Mouse (Mus musculus) midbrain, embryonic 16.5 days (tissue): Measurements from ENCODE around the gene Ldlrap1. TPM values are rescaled to one million over a fixed set of nuclear protein-coding genes. Genes with fewer than 3 reads are reported as not detected.

ENCODE experiments used
- ATAC-seq: fragments of 200-750 bp; cut with Nextera tagmentation; 2 replicates; pipeline ENCODE4 v1.8.0; 2017; ENCODE audit warnings: moderate TSS enrichment
- H3K27ac ChIP-seq: fragments of 300-500 bp; sonication (generic); 2 replicates; pipeline ENCODE4 v1.5.1; 2014; ENCODE audit warnings: mild to moderate bottlenecking, low read length, mixed read lengths
- H3K27me3 ChIP-seq: fragments of 300-500 bp; sonication (generic); 2 replicates; pipeline ENCODE4 v1.6.1; 2014; ENCODE audit warnings: low read depth, low read length, mixed read lengths; ENCODE audit not compliant: control insufficient read depth, insufficient read depth
- H3K36me3 ChIP-seq: fragments of 300-500 bp; sonication (generic); 2 replicates; pipeline ENCODE4 v1.6.1; 2014; ENCODE audit warnings: mild to moderate bottlenecking, low read length, moderate library complexity, mixed read lengths; ENCODE audit not compliant: control insufficient read depth, insufficient read depth
- H3K4me1 ChIP-seq: fragments of 300-500 bp; sonication (generic); 2 replicates; pipeline ENCODE4 v1.6.1; 2014; ENCODE audit warnings: mild to moderate bottlenecking, low read length, mixed read lengths; ENCODE audit not compliant: control insufficient read depth, insufficient read depth
- H3K4me2 ChIP-seq: fragments of 300-500 bp; sonication (generic); 2 replicates; pipeline ENCODE4 v1.6.1; 2014; ENCODE audit warnings: mild to moderate bottlenecking, low read length, mixed read lengths
- H3K4me3 ChIP-seq: fragments of 300-500 bp; sonication (generic); 2 replicates; pipeline ENCODE4 v1.5.1; 2014; ENCODE audit warnings: low read depth, mild to moderate bottlenecking, low read length, moderate library complexity, mixed read lengths
- H3K9ac ChIP-seq: fragments of 300-500 bp; sonication (generic); 2 replicates; pipeline ENCODE4 v1.6.1; 2014; ENCODE audit warnings: low read depth, low read length, mixed read lengths
- H3K9me3 ChIP-seq: fragments of 300-500 bp; sonication (generic); replicated peaks from 2 replicates; pipeline ENCODE4 v1.6.1; 2014; ENCODE audit warnings: mild to moderate bottlenecking, low read length, mixed read lengths; ENCODE audit not compliant: control insufficient read depth, poor library complexity, severe bottlenecking
- WGBS: fragments of 180-500 bp; shearing (Covaris S2); extraction: QIAGEN DNeasy Blood & Tissue Kit; methylation state at CpG from one replicate; pipeline ENCODE4 v1.1.7; 2014; 5-methylcytosine and 5-hydroxymethylcytosine counted together
- polyA plus RNA-seq: library from polyadenylated mRNA; unstranded; fragments of >200 nt; fragmentation: Nextera tagmentation; extraction: Ambion mirVana; gene quantifications from 2 replicates; pipeline ENCODE4 v1.2.1, GENCODE M21; 2015

Ldlrap1 gene
- polyA plus RNA-seq = 2.1 and 2.4 TPM in 2 replicates

GRCm38 (mm10) chr4:134767426-134768225, at the start of gene Ldlrap1:
Gene Ldlrap1, minus strand, starts transcription at chr4:134768024.
- Histone ChIP-seq H3K9ac (peak within 1 kb of the TSS; percentile 63), H3K9me3 (no peaks in the 10 kb centered on the region), H3K27me3 (peaks cover 37% of the 10 kb centered on the region), H3K36me3 (no peaks in the 10 kb centered on the region), H3K4me1 (peaks cover 10% of the 10 kb centered on the region), H3K27ac (no peak within 1 kb of the TSS), H3K4me2 (peak within 1 kb of the TSS; percentile 96), H3K4me3 (peak within 1 kb of the TSS; percentile 47)
- peak; percentile 60; the same call in 1 of the 2 replicates for ATAC-seq
- 1% methylated on average over 63 of the region's 80 CpGs for WGBS

- Histone ChIP-seq H3K27me3 (no peaks in the 10 kb centered on the region), H3K4me1 (no peaks in the 10 kb centered on the region), H3K36me3 (peaks cover 28% of the 10 kb centered on the region), H3K4me3 (no peak overlapping the region), H3K27ac (no peak overlapping the region), H3K9ac (no peak overlapping the region), H3K9me3 (no peaks in the 10 kb centered on the region), H3K4me2 (no peak overlapping the region)
- ATAC-seq = no peak
- 90% methylated on average over 4 of the region's 4 CpGs for WGBS
Measured at GRCm38 (mm10) chr4:134814229-134814571, 46.4 kb upstream of the Ldlrap1 start.

DNA sequence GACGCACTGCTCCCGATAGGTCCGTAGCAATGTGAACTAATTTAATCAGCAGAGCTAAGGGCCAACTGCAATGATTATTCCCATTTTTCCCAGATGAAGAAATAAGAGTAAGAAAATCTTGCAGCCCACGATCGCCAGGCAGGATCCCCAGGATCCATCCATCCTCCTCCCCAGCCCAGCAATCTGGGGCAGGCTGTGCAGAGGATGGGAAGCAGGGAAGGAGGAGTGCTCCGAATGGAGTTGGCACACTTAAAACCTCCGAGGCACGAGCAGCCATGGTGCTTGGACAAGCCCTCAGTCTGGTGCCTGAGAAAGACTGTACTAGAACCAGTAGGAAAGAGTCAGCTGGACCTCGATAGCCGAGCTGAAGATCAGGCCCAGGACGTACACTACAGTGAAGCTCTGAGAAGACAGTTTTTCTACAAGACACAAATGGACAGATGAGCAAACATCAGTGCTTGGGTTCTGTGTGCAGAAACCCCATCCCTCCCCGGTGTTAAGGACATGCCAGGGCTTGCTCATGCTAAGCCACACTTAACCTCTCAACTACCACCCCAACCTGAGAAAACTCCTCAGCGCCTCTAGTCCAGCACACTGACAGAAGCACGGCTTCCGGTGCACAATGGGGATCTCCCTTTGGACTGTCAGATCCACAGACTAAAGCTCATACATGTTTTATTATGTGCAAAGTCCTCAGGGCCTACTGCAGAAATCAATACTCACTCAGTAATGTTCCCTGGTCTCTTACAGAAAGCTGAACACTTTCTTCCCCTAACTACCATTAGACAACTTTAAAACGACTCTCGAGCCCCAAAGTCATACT, 45.8 kb upstream of the Ldlrap1 start:
- Histone ChIP-seq H3K4me1 (no peaks in the 10 kb centered on the region), H3K4me2 (no peak overlapping the region), H3K36me3 (peaks cover 32% of the 10 kb centered on the region), H3K9ac (no peak overlapping the region), H3K27me3 (no peaks in the 10 kb centered on the region), H3K9me3 (no peaks in the 10 kb centered on the region), H3K27ac (no peak overlapping the region), H3K4me3 (no peak overlapping the region)
- WGBS = 87% methylated on average over 17 of the region's 17 CpGs
- no peak for ATAC-seq

GRCm38 (mm10) chr4:134804765-134805164, 36.9 kb upstream of the Ldlrap1 start:
- 77% methylated on average over 5 of the region's 5 CpGs for WGBS
- no peak overlapping the region for H3K27ac ChIP-seq
- no peak overlapping the region for H3K4me3 ChIP-seq
- H3K27me3 ChIP-seq = no peaks in the 10 kb centered on the region
- H3K9ac ChIP-seq = no peak overlapping the region
- no peak for ATAC-seq
- H3K4me2 ChIP-seq = no peak overlapping the region
- no peaks in the 10 kb centered on the region for H3K4me1 ChIP-seq
- no peaks in the 10 kb centered on the region for H3K9me3 ChIP-seq
- peaks cover 45% of the 10 kb centered on the region for H3K36me3 ChIP-seq

DNA sequence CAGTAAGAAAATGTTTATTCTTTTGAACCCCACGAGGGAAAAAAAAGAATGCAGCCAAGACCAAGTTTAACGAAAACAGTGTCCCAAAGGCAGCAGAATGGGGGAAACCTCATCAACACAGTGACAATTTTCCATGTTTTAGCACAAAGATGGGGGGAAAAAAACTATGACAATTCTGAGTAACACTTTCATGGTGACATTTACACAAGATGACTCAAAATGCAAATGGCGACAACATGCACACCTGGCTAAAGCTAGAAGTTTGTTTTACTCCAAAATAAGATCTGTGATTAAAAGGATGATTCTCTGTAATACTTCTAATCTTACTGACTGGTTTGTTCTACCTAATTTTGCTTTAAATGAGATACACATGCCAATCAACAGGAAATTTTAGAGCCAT, 34.9 kb upstream of the Ldlrap1 start:
- ATAC-seq = no peak
- H3K9me3 ChIP-seq = no peaks in the 10 kb centered on the region
- WGBS = 89% methylated on average over 3 of the region's 3 CpGs
- H3K9ac ChIP-seq = no peak overlapping the region
- H3K4me2 ChIP-seq = no peak overlapping the region
- peaks cover 36% of the 10 kb centered on the region for H3K36me3 ChIP-seq
- H3K27ac ChIP-seq = no peak overlapping the region
- H3K4me3 ChIP-seq = no peak overlapping the region
- H3K27me3 ChIP-seq = no peaks in the 10 kb centered on the region
- H3K4me1 ChIP-seq = no peaks in the 10 kb centered on the region

DNA sequence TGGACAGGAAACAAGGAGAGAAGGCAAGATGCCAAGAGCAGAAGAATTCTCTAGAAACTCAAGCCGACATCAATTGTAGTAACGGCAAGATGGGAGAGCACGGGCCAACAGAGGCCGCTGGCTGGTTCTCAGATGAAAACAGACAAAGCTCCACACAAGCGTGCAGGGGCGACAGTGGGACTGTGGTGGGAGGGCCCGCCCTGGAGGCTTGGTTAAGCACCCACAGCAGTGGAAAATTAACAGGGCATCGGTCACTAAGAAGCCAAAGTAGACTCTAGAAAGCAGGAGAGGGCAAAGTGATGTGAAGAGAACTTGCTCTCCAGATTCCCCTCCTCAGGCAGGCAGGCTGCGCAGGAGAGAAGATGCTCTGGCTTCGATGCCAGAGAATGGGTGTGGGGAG, 34.3 kb upstream of the Ldlrap1 start:
- Histone ChIP-seq H3K27me3 (no peaks in the 10 kb centered on the region), H3K36me3 (peaks cover 36% of the 10 kb centered on the region), H3K4me2 (no peak overlapping the region), H3K4me3 (no peak overlapping the region), H3K4me1 (no peaks in the 10 kb centered on the region), H3K27ac (no peak overlapping the region), H3K9ac (no peak overlapping the region), H3K9me3 (no peaks in the 10 kb centered on the region)
- ATAC-seq = no peak
- WGBS = 86% methylated on average over 10 of the region's 10 CpGs

- no peak for ATAC-seq
- Histone ChIP-seq H3K27me3 (no peaks in the 10 kb centered on the region), H3K27ac (no peak overlapping the region), H3K36me3 (peaks cover 26% of the 10 kb centered on the region), H3K4me2 (no peak overlapping the region), H3K9me3 (no peaks in the 10 kb centered on the region), H3K4me1 (no peaks in the 10 kb centered on the region), H3K4me3 (no peak overlapping the region), H3K9ac (no peak overlapping the region)
- 58% methylated on average over 10 of the region's 10 CpGs for WGBS
Measured at GRCm38 (mm10) chr4:134800693-134801092, 32.9 kb upstream of the Ldlrap1 start.

GRCm38 (mm10) chr4:134800098-134800497, 32.3 kb upstream of the Ldlrap1 start:
- Histone ChIP-seq H3K9me3 (no peaks in the 10 kb centered on the region), H3K4me1 (no peaks in the 10 kb centered on the region), H3K27me3 (no peaks in the 10 kb centered on the region), H3K27ac (no peak overlapping the region), H3K4me3 (no peak overlapping the region), H3K9ac (no peak overlapping the region), H3K36me3 (peaks cover 20% of the 10 kb centered on the region), H3K4me2 (no peak overlapping the region)
- WGBS = 82% methylated on average over 8 of the region's 8 CpGs
- no peak for ATAC-seq

- no peak overlapping the region for H3K27ac ChIP-seq
- WGBS = 10% methylated on average over 4 of the region's 4 CpGs
- peaks cover 13% of the 10 kb centered on the region for H3K36me3 ChIP-seq
- H3K4me3 ChIP-seq = no peak overlapping the region
- no peak overlapping the region for H3K9ac ChIP-seq
- peak; percentile 21; the same call in 1 of the 2 replicates for ATAC-seq
- no peaks in the 10 kb centered on the region for H3K4me1 ChIP-seq
- no peak overlapping the region for H3K4me2 ChIP-seq
- no peaks in the 10 kb centered on the region for H3K9me3 ChIP-seq
- H3K27me3 ChIP-seq = no peaks in the 10 kb centered on the region
Measured at GRCm38 (mm10) chr4:134799272-134799671, 31.4 kb upstream of the Ldlrap1 start.
